Mouse (Mus musculus): ENCODE measurements around the gene Vmn1r55. TPM values are rescaled to one million over a fixed set of nuclear protein-coding genes. Genes with fewer than 3 reads are reported as not detected.
A peak's percentile ranks its signal among the peaks of the same experiment; 100 is the strongest.

Vmn1r55 gene
- polyA plus RNA-seq, 1 experiment from 2014 or later: not detected

DNA sequence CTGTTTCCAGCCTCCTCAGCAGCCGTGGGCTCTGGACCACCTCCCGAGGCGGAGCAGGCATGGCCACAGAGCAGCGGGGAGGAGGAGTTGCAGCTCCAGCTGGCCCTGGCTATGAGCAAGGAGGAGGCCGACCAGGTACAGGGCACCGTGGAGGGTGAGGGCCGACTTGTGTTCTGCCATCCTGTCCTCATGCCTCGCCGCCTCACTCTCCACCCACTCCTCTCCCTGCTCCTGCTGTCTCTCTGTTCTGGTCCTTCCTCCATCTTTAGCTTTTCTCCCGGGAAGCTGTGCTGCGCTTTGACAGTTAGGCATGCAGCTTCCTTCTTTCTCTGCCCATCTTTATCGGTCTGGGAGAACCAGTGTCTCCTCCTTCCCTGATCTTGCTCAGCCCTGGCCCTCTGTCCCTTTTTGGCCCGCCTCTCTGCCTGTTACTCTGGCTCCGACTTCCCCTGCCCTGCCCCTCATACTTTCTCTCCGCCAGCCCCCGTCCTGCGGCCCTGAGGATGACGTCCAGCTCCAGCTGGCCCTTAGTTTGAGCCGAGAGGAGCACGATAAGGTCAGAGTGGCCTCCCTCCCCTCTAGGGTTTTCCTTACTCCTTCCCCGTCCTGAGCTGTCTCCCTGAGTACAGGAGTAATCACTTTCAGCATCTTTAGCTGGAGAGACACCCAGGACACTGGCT is 56.5 kb downstream of the Vmn1r55 start:
- Histone ChIP-seq H3K4me2 (no peak overlapping the region), H3K9me3 (no peaks in the 10 kb centered on the region), H3K36me3 (peaks cover 83% of the 10 kb centered on the region), H3K4me3 (no peak overlapping the region), H3K27me3 (no peaks in the 10 kb centered on the region), H3K27ac (no peak overlapping the region), H3K4me1 (no peaks in the 10 kb centered on the region), H3K9ac (0 out of 2 replicates have a peak overlapping the region, but pooled peaks have one; percentile 21)
- WGBS: 80% methylated on average over 21 of the region's 21 CpGs
- ATAC-seq (ENCODE audit: insufficient number of reproducible peaks, insufficient read depth, low FRiP score, low TSS enrichment, low read depth): no peak

DNA sequence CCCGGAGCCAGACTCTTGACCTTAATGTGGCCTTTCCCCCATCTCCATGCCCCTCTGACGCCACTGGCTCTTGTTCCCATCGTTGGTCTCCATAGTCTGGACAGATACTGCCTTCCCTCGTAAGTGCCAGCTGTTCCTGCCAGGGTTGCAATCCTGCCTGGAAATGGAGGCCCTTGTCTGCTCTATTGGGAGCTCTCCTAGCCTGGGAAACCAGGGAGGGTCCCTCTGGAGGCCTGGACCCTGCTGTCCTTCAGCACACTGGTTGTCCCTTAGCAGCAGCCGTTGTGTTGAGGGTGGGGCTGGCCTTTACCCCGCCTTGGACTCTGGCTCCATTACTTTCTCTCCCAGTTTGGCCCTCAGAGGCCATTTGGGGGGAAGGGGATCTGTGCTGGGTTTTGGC is 57.1 kb downstream of the Vmn1r55 start:
- 78% methylated on average over 6 of the region's 6 CpGs for WGBS
- ATAC-seq (ENCODE audit: insufficient number of reproducible peaks, insufficient read depth, low FRiP score, low TSS enrichment, low read depth): no peak
- Histone ChIP-seq H3K9ac (0 out of 2 replicates have a peak overlapping the region, but pooled peaks have one; percentile 21), H3K4me3 (no peak overlapping the region), H3K4me1 (no peaks in the 10 kb centered on the region), H3K27me3 (no peaks in the 10 kb centered on the region), H3K27ac (no peak overlapping the region), H3K9me3 (no peaks in the 10 kb centered on the region), H3K36me3 (peaks cover 77% of the 10 kb centered on the region), H3K4me2 (no peak overlapping the region)

DNA sequence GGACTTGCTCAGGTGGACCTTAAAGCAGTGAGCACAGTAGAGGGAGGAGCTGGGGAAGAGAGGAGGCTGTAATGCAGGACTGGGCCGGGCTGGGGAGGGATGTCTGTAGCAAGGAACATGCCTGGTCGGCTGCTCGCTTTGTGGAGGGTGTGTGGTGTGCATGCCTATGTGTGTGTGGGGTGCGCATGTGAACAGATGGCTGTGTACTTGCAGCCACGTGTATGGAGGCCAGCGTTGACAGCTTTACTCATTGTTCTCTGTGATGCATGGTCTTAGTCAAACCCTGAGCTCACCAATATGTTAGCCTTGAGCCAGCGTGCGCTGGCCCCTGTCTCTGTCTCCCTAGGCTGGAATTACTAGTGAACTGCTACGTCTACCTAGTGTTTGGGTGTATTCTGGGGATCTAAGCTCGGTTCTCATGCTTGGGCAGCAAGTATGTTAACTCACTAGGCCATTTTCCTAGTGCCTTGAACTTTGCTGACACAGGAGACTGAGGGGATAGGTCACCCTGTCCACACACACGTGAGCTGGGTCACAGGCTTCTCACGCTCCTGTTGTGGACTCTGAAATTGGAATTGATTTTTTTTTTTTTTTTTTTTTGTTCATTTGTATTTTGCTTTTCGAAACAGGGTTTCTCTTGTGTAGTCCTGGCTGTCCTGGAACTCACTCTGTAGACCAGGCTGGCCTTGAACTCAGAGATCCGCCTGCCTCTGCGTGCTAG is 58.3 kb downstream of the Vmn1r55 start:
- no peak overlapping the region for H3K9ac ChIP-seq
- H3K4me2 ChIP-seq: no peak overlapping the region
- H3K4me1 ChIP-seq: no peaks in the 10 kb centered on the region
- H3K27ac ChIP-seq: no peak overlapping the region
- ATAC-seq (ENCODE audit: insufficient number of reproducible peaks, insufficient read depth, low FRiP score, low TSS enrichment, low read depth): no peak
- no peaks in the 10 kb centered on the region for H3K27me3 ChIP-seq
- H3K9me3 ChIP-seq: no peaks in the 10 kb centered on the region
- 93% methylated on average over 15 of the region's 15 CpGs for WGBS
- peaks cover 70% of the 10 kb centered on the region for H3K36me3 ChIP-seq
- no peak overlapping the region for H3K4me3 ChIP-seq

DNA sequence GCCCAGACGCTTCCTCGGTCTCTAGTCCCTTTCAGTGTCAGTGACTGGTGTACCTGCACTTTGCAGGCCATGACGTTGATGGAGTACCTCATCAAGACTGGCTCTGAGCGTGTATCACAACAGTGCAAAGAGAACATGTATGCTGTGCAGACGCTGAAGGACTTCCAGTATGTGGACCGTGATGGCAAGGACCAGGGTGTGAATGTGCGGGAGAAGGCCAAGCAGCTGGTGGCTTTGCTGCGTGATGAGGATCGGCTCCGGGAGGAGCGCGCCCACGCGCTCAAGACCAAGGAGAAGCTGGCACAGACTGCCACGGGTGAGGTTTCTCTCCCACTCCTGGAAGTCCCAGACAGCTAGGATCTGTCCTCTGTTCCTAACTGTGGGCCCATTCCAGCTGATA is 59.6 kb downstream of the Vmn1r55 start:
- H3K4me2 ChIP-seq: no peak overlapping the region
- no peak for ATAC-seq (ENCODE audit: insufficient number of reproducible peaks, insufficient read depth, low FRiP score, low TSS enrichment, low read depth)
- WGBS: 96% methylated on average over 15 of the region's 15 CpGs
- no peaks in the 10 kb centered on the region for H3K9me3 ChIP-seq
- no peaks in the 10 kb centered on the region for H3K4me1 ChIP-seq
- H3K4me3 ChIP-seq: no peak overlapping the region
- H3K9ac ChIP-seq: no peak overlapping the region
- no peak overlapping the region for H3K27ac ChIP-seq
- H3K36me3 ChIP-seq: peaks cover 70% of the 10 kb centered on the region
- no peaks in the 10 kb centered on the region for H3K27me3 ChIP-seq

DNA sequence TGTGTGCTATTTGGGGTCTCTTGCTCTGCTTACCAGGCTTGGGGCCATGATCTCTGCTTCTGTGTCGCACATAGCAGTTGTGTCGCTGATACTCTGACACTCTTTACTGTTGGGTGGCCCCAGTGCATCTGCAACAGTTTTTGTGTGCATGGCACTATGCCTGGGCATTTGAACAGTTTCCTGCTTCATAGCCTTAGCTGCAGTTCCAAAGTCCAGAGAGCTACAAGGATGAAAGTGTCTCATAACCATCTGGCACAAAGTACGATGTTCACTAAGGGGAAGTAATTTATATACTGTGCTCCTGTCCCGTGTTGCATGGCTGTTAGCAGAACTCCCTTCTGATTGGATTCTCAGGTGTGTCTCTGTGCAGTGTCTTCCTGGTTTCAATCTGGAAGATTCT is 61.6 kb downstream of the Vmn1r55 start:
- no peak overlapping the region for H3K4me3 ChIP-seq
- H3K27ac ChIP-seq: no peak overlapping the region
- H3K9ac ChIP-seq: no peak overlapping the region
- H3K9me3 ChIP-seq: no peaks in the 10 kb centered on the region
- H3K27me3 ChIP-seq: no peaks in the 10 kb centered on the region
- H3K36me3 ChIP-seq: peaks cover 62% of the 10 kb centered on the region
- WGBS: 84% methylated on average over 4 of the region's 4 CpGs
- ATAC-seq (ENCODE audit: insufficient number of reproducible peaks, insufficient read depth, low FRiP score, low TSS enrichment, low read depth): no peak
- no peak overlapping the region for H3K4me2 ChIP-seq
- H3K4me1 ChIP-seq: no peaks in the 10 kb centered on the region

DNA sequence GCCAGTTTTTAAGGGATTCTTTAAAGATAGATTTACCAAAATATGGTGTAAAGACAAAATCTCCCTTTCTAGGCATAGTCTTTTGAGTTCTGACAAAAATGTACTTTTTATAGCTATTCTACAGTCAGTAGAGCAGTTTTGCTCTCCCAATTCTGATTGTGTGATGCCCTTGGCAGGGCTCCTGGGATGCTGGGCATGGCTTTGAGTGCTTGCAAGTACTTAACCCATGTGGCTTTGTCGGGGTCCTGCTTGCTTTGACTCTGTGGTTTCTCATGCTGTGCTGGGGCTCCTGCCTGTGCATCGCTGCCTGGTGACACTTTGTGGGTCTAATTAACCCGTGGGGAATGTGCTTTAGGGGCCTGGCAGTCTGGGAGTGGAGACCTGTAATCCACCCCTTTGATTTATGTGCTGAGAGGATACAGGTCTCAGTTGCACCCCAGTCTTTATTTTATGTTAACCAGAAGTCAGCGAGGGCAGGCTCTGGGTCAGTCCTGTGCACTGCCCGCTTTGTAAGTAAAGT is 62.5 kb downstream of the Vmn1r55 start:
- ATAC-seq (ENCODE audit: insufficient number of reproducible peaks, insufficient read depth, low FRiP score, low TSS enrichment, low read depth): no peak
- Histone ChIP-seq H3K27ac (no peak overlapping the region), H3K36me3 (peaks cover 57% of the 10 kb centered on the region), H3K27me3 (no peaks in the 10 kb centered on the region), H3K4me2 (no peak overlapping the region), H3K9me3 (no peaks in the 10 kb centered on the region), H3K9ac (no peak overlapping the region), H3K4me3 (no peak overlapping the region), H3K4me1 (peaks cover 3% of the 10 kb centered on the region)
- WGBS: 75% methylated on average over 5 of the region's 5 CpGs

DNA sequence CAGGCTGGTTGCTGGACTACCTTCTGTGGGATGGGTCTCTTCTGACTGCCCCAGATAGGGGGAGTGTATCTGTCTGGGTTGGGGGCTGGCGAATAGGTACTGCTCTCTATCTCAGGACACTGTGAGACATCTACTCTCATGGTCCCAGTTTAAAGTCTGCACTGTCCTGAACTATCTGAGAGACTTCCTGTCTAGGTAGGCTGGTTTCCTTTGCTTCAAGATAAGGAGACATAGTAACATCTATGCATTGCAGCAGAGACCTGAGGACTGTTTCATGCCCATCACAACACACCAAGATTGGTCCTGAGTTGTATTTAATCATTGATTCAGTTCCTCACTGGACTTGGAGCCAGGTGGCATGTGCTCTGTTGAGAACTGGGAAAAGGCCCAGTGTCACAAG is 64.0 kb downstream of the Vmn1r55 start:
- H3K27ac ChIP-seq: no peak overlapping the region
- H3K4me2 ChIP-seq: no peak overlapping the region
- H3K9me3 ChIP-seq: no peaks in the 10 kb centered on the region
- WGBS: 90% methylated on average over 1 of the region's 1 CpGs
- ATAC-seq (ENCODE audit: insufficient number of reproducible peaks, insufficient read depth, low FRiP score, low TSS enrichment, low read depth): no peak
- H3K4me1 ChIP-seq: peaks cover 12% of the 10 kb centered on the region
- no peaks in the 10 kb centered on the region for H3K27me3 ChIP-seq
- H3K36me3 ChIP-seq: peaks cover 46% of the 10 kb centered on the region
- no peak overlapping the region for H3K9ac ChIP-seq
- no peak overlapping the region for H3K4me3 ChIP-seq

DNA sequence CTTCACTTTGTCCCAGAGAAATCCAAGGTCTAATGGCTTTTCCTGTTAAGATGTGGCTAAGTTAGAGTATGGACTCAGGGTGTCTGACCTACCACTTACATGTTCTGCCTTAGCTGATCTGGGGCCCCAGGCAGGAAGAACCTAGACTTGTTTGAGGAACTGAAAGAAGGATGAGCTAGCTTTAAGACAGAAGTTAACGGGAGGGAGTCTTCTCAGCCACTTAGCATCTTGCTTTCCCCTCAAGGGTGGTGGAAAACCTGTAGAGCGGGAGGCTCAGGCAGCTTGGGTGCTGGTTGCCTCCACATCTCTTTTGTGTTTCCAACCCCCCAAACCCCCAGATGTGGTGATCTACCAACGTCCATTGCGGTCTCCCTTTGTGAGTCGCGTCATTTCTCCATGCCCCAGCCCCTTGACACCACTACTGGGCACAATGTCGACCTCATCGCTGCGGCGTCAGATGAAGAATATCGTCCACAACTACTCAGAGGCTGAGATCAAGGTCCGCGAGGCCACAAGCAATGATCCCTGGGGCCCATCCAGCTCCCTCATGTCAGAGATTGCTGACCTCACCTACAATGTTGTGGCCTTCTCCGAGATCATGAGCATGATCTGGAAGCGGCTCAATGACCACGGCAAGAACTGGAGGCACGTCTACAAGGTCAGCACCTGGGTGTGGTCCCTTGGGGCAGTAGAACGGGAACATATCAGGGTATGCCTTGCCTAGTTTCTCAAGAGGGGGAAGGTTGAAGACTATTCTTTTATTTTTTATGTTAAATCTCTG is 66.0 kb downstream of the Vmn1r55 start:
- H3K9ac ChIP-seq: no peak overlapping the region
- 92% methylated on average over 18 of the region's 18 CpGs for WGBS

DNA sequence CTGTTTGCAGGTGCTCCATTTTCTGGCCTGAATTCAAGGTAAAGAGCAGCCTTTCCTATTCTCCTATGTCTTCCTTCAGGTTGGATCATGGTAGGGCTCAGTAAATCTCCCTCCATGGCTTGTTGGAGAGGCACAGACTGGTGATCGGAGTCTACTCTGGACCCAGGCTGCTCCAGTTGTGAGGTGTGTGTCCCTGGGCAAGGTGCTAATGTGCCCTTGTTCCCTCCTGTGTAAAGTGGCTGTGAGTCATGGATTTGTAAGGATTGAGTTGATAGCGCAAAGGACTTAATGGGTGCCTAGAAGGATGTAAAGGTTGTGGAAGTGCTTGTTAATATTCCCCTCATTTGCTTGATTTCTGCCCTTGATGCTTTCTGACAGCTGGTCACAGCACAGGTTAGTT is 67.5 kb downstream of the Vmn1r55 start:
- peaks cover 12% of the 10 kb centered on the region for H3K4me1 ChIP-seq
- H3K36me3 ChIP-seq: peaks cover 52% of the 10 kb centered on the region
- no peak overlapping the region; the same call in 1 of the 2 replicates for H3K9ac ChIP-seq
- H3K27me3 ChIP-seq: no peaks in the 10 kb centered on the region
- H3K27ac ChIP-seq: no peak overlapping the region
- 96% methylated on average over 2 of the region's 2 CpGs for WGBS
- no peak for ATAC-seq (ENCODE audit: insufficient number of reproducible peaks, insufficient read depth, low FRiP score, low TSS enrichment, low read depth)
- peak overlapping the region; percentile 99; the same call in 1 of the 2 replicates for H3K4me3 ChIP-seq
- H3K4me2 ChIP-seq: peak overlapping the region; percentile 74
- no peaks in the 10 kb centered on the region for H3K9me3 ChIP-seq

More for the DNA sequence above, 66.0 kb downstream of the Vmn1r55 start:
- no peaks in the 10 kb centered on the region for H3K9me3 ChIP-seq
- H3K4me3 ChIP-seq: no peak overlapping the region
- H3K27ac ChIP-seq: no peak overlapping the region
- peaks cover 12% of the 10 kb centered on the region for H3K4me1 ChIP-seq
- H3K27me3 ChIP-seq: no peaks in the 10 kb centered on the region
- peaks cover 41% of the 10 kb centered on the region for H3K36me3 ChIP-seq
- no peak overlapping the region for H3K4me2 ChIP-seq
- ATAC-seq (ENCODE audit: insufficient number of reproducible peaks, insufficient read depth, low FRiP score, low TSS enrichment, low read depth): no peak

DNA sequence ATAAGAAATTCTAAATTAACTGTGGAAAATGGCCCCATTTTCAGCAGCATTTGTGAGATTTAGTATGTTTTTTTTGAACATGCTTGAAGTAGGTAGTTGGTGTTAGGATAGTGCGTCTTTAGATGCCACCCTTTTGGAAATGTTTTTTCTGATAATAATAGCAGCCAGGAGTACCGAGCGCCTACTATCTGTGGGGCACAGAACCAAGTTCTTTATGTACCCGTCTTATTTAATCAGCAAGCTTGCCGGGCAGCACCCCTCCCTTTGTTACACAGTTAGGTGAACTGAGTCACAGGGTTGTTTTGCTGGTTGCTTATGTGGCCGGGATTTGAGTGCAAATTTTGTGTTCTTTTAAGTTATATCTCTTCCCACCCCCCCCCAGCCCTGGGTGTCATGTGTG is 68.2 kb downstream of the Vmn1r55 start:
- Histone ChIP-seq H3K4me3 (peak overlapping the region; percentile 99), H3K4me2 (peak overlapping the region; percentile 74), H3K27me3 (no peaks in the 10 kb centered on the region), H3K36me3 (peaks cover 55% of the 10 kb centered on the region), H3K9me3 (no peaks in the 10 kb centered on the region), H3K9ac (peak overlapping the region; percentile 97), H3K27ac (no peak overlapping the region), H3K4me1 (peaks cover 12% of the 10 kb centered on the region)
- 69% methylated on average over 6 of the region's 6 CpGs for WGBS
- no peak for ATAC-seq (ENCODE audit: insufficient number of reproducible peaks, insufficient read depth, low FRiP score, low TSS enrichment, low read depth)

DNA sequence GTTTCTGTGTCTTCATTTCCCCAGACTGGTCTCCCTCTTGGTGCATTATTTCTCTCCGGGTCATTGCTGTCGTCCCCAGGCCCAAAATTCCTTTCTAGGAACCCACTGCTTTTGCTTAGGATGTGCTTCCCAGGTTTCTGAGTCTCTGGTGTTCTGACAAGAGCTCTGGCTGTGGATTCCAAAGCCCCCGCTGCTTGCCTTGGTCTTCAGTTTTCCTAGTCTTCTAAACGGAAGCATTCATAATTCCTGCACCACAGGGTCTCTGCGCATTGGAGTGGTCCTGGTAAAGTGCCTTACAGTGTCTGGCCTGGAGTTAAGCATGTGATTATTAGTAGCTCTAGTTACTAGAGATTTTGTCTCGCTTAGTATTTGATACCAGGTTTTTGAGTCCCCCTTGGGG is 68.7 kb downstream of the Vmn1r55 start:
- WGBS: 8% methylated on average over 6 of the region's 6 CpGs
- H3K36me3 ChIP-seq: peaks cover 53% of the 10 kb centered on the region
- H3K27me3 ChIP-seq: no peaks in the 10 kb centered on the region
- H3K4me3 ChIP-seq: peak overlapping the region; percentile 99
- no peaks in the 10 kb centered on the region for H3K9me3 ChIP-seq
- H3K27ac ChIP-seq: peak overlapping the region; percentile 93
- H3K4me1 ChIP-seq: peaks cover 12% of the 10 kb centered on the region
- H3K4me2 ChIP-seq: peak overlapping the region; percentile 74
- peak overlapping the region; percentile 97 for H3K9ac ChIP-seq
- ATAC-seq (ENCODE audit: insufficient number of reproducible peaks, insufficient read depth, low FRiP score, low TSS enrichment, low read depth): no peak
